Mouse (Mus musculus) heart, postnatal 0 days (tissue): ENCODE results near the gene Csf2. TPM values are rescaled to one million over a fixed set of nuclear protein-coding genes. Genes with fewer than 3 reads are reported as not detected.

Experiments
- ATAC-seq: fragments of 200-750 bp; cut with Nextera tagmentation; 2 replicates; pipeline ENCODE4 v1.8.0; 2017; ENCODE audit warnings: low read depth, moderate number of reproducible peaks, moderate library complexity; ENCODE audit not compliant: insufficient read depth
- DNase-seq: peaks from one replicate; pipeline ENCODE4 v3.0.0-alpha.2; 2016; ENCODE audit warnings: low spot score
- H3K27ac ChIP-seq: fragments of 300-500 bp; sonication (generic); 2 replicates; pipeline ENCODE4 v1.5.1; 2014; ENCODE audit warnings: low read depth, mild to moderate bottlenecking
- H3K27me3 ChIP-seq: fragments of 300-500 bp; sonication (generic); 2 replicates; pipeline ENCODE4 v1.6.1; 2014; ENCODE audit warnings: low read length, mixed read lengths; ENCODE audit not compliant: control insufficient read depth, insufficient read depth
- H3K36me3 ChIP-seq: fragments of 300-500 bp; sonication (generic); replicated peaks from 2 replicates; pipeline ENCODE4 v1.6.1; 2014; ENCODE audit warnings: low read length, mixed read lengths; ENCODE audit not compliant: control insufficient read depth, insufficient read depth
- H3K4me1 ChIP-seq: fragments of 300-500 bp; sonication (generic); 2 replicates; pipeline ENCODE4 v1.6.1; 2014; ENCODE audit warnings: antibody characterized with exemption; ENCODE audit not compliant: control insufficient read depth, insufficient read depth
- H3K4me2 ChIP-seq: fragments of 300-500 bp; sonication (generic); 2 replicates; pipeline ENCODE4 v1.6.1; 2014; ENCODE audit warnings: low read depth, mild to moderate bottlenecking, low read length, moderate library complexity
- H3K4me3 ChIP-seq: fragments of 300-500 bp; sonication (generic); 2 replicates; pipeline ENCODE4 v1.5.1; 2014; ENCODE audit warnings: low read depth, low read length
- H3K9ac ChIP-seq: fragments of 300-500 bp; sonication (generic); replicated peaks from 2 replicates; pipeline ENCODE4 v1.6.1; 2014; ENCODE audit warnings: low read depth, low read length, mixed read lengths
- H3K9me3 ChIP-seq: fragments of 300-500 bp; sonication (generic); replicated peaks from 2 replicates; pipeline ENCODE4 v1.6.1; 2016; ENCODE audit warnings: low read length; ENCODE audit not compliant: control insufficient read depth
- CTCF ChIP-seq: IDR thresholded peaks from 2 replicates; pipeline ENCODE4 v1.5.1; 2016; ENCODE audit warnings: antibody characterized with exemption, control low read depth, low read depth
- EP300 ChIP-seq: IDR thresholded peaks from 2 replicates; pipeline ENCODE4 v1.6.1; 2016; ENCODE audit warnings: antibody characterized with exemption, low read depth
- WGBS: fragments of 180-500 bp; shearing (Covaris S2); extraction: QIAGEN DNeasy Blood & Tissue Kit; methylation state at CpG from one replicate; pipeline ENCODE4 v1.1.7; 2014; 5-methylcytosine and 5-hydroxymethylcytosine counted together
- polyA plus RNA-seq: library from polyadenylated mRNA; unstranded; fragments of >200 nt; fragmentation: Nextera tagmentation; extraction: Ambion mirVana; gene quantifications from 2 replicates; pipeline ENCODE4 v1.2.1, GENCODE M21; 2015
- total RNA-seq: library from RNA; depleted of rRNA; stranded (reverse); fragments of >200 nt; gene quantifications from 2 replicates; pipeline ENCODE4 v1.2.3, GENCODE M21; 2014; ENCODE audit warnings: low replicate concordance

Gene Csf2
- total and polyA plus RNA-seq, 2 experiments from 2014 or later, result not detected

DNA sequence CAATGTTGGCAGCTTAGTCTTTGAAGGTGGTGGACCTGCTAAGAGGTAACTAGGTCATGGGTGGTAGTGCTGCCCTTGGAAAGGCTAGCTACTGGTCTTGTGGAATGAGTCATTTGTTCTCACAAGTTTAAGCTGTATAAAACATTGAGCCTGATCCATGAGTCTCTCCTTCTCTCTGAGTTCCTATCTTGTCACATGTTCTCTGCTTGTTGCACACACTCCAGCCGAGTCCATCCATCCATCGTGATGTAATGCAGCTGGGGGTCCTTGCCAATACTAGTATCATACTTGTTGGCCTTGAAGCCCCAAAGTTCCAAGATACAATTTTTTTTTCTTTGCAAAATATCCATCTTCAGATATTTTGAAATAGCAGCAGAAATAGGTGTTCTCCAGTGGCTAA is 22.0 kb downstream of the Csf2 start:
- no peak overlapping the region for H3K9ac ChIP-seq
- H3K36me3 ChIP-seq, result no peaks in the 10 kb centered on the region
- H3K27me3 ChIP-seq, result no peaks in the 10 kb centered on the region
- no peak for DNase-seq
- no peak overlapping the region for H3K27ac ChIP-seq
- ATAC-seq, result no peak
- H3K4me3 ChIP-seq, result no peak overlapping the region
- H3K4me2 ChIP-seq, result no peak overlapping the region
- H3K9me3 ChIP-seq, result no peaks in the 10 kb centered on the region
- TF ChIP-seq EP300 (no peak), CTCF (no peak)
- H3K4me1 ChIP-seq, result 0 out of 2 replicates have a peak, but pooled peaks cover 4% of the 10 kb centered on the region
- 68% methylated on average over 2 of the region's 2 CpGs for WGBS

DNA sequence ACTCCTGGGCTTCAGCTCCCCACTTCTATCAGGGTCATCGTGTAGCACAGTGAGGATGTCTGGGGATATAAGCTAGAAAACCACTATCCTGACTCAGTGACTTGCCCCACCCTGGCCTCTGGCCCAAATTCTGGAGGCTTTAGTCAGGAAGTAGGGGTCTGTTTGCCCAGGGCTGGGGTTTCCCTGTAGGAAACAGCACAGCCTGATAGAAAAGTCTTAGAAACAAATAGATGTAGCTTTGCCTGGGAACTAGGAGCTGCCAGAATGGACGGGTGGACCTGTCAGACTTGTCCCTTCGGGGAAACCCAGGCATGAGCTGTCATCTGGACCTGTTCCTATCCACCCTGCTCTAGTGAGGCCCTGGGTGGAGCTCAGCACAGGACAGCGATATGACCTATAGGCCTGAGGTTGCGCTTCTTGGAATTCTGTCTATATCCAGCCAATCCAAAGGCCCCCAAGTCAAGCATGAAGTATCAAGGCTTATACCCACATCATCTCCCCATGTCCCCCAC is 24.9 kb downstream of the Csf2 start:
- Histone ChIP-seq H3K4me3 (no peak overlapping the region), H3K27ac (no peak overlapping the region), H3K9me3 (no peaks in the 10 kb centered on the region), H3K36me3 (no peaks in the 10 kb centered on the region), H3K9ac (no peak overlapping the region), H3K4me2 (no peak overlapping the region), H3K4me1 (0 out of 2 replicates have a peak, but pooled peaks cover 4% of the 10 kb centered on the region), H3K27me3 (no peaks in the 10 kb centered on the region)
- DNase-seq (no peak), ATAC-seq (no peak)
- 77% methylated on average over 4 of the region's 5 CpGs for WGBS
- no peak for TF ChIP-seq EP300
- no peak for TF ChIP-seq CTCF

DNA sequence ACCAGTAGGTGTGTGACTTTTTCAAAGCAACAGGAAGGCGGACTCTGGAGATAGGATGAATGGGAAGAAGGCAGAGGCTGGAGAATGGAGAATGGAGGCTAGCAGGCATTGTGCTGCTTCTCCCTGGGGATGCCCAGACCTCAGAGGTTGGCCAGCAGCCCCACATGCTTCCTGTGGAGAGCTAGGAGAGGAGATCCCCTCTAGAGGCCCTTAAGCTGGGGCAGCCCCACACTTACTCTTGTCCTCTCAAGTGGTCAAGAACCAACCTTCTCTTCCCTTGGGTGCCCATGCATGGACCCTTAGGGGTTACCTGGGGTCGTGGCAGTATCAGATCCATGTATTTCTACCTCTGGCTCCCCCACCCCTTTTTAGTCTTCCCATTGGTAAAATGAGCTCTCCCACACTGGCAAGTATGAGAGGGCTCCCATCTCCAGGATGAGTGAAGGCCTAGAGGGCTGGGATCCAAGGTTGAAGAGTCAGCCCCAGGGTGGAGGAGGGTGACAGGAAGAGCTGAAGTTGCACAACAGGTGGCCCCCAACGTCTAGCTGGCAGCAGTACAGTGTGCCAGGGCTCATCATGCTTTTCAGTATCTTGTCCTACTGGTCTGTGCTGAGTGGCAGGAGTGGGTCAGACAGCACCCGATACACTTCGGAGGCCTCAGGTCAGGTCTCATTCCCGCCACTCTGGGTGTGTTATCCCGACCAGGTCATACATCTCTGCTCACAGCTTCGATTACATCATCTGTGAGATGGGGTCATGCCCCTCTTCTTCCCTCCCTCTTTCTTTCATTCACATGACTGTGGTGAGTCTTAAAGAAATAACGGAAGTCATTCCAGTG is 25.6 kb downstream of the Csf2 start:
- Histone ChIP-seq H3K27ac (no peak overlapping the region), H3K27me3 (no peaks in the 10 kb centered on the region), H3K4me3 (no peak overlapping the region), H3K9ac (no peak overlapping the region), H3K4me2 (no peak overlapping the region), H3K9me3 (no peaks in the 10 kb centered on the region), H3K4me1 (0 out of 2 replicates have a peak, but pooled peaks cover 4% of the 10 kb centered on the region), H3K36me3 (no peaks in the 10 kb centered on the region)
- ATAC-seq, result no peak
- TF ChIP-seq CTCF (no peak), EP300 (no peak)
- 75% methylated on average over 9 of the region's 9 CpGs for WGBS
- DNase-seq, result no peak

DNA sequence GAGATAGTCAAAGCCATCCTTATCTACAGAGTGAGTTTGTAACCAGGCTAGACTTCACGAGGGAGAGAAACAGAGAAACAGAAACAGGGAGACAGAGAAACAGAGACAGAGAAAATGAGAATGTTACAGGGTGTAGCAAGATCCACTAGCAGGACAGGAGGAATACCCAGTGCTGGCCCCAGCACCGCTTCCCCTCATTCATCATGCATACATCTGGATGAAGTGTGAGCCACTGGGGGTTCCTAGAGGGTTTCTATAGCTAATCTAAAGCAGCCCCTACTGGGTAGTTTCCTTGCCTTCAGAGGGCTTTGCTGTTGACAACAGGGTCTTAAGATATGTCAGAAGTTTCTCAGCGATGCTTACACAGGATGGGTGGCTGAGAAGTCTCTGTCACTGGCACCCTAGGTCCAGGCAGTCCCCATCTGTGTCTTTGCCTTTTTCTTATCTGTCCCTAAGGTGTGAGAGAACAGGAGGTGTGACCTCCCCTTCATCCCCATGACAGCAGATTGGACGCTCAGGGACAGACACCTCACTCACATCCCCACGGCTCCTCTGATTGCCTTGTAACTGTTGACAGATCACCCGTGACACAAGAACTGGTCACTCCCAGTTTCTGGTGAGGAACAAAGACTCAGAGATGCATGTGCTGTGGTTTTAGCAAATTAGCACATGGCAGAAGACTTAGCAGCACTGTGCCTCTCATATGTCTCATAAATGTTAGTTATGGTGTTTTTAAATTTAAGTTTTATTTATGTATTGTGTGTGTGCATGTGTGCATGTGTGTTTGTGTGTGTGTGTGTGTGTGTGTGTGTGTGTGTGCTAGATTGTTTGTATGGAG is 29.3 kb downstream of the Csf2 start:
- Histone ChIP-seq H3K9ac (no peak overlapping the region), H3K4me3 (no peak overlapping the region), H3K4me2 (no peak overlapping the region), H3K4me1 (0 out of 2 replicates have a peak, but pooled peaks cover 4% of the 10 kb centered on the region), H3K9me3 (no peaks in the 10 kb centered on the region), H3K27me3 (no peaks in the 10 kb centered on the region), H3K27ac (no peak overlapping the region), H3K36me3 (no peaks in the 10 kb centered on the region)
- ATAC-seq (no peak), DNase-seq (no peak)
- 21% methylated on average over 6 of the region's 6 CpGs for WGBS
- TF ChIP-seq EP300, result no peak
- no peak for TF ChIP-seq CTCF

DNA sequence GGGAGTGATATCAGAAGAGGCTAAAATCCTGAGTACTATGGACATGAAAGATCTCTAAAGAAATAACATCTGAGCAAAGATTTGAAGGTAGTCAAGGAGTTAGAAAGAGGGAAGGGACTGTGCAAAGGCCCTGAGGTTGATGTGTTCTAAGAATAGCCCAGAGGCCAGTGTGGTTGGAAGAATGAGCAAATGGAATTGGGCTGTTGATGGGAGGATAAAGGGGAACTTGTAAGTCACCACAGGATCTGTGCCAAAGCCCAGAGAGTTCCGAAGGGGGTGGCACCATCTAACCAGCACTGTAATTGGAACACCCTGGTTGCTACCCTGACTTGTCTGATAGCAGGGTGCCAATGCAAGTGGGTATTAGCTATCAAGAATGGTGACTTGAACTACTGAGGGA is 30.3 kb downstream of the Csf2 start:
- H3K9ac ChIP-seq, result no peak overlapping the region
- H3K36me3 ChIP-seq, result no peaks in the 10 kb centered on the region
- TF ChIP-seq CTCF (no peak), EP300 (no peak)
- H3K4me3 ChIP-seq, result no peak overlapping the region
- no peaks in the 10 kb centered on the region for H3K27me3 ChIP-seq
- DNase-seq (no peak), ATAC-seq (no peak)
- H3K4me1 ChIP-seq, result 0 out of 2 replicates have a peak, but pooled peaks cover 4% of the 10 kb centered on the region
- no peak overlapping the region for H3K4me2 ChIP-seq
- WGBS, result 81% methylated on average over 1 of the region's 1 CpGs
- H3K27ac ChIP-seq, result no peak overlapping the region
- no peaks in the 10 kb centered on the region for H3K9me3 ChIP-seq
